Mouse (Mus musculus): Measurements from ENCODE around the gene Commd4.
"Not testable (repeated sequence)": the region's sequence is repeated elsewhere in the genome, so short reads cannot be mapped to it uniquely, and the experiment has no call there.

Gene Commd4

GRCm38 (mm10) chr9:57158013-57158470, at the start of gene Commd4:
TSS of gene Commd4 (minus strand) at chr9:57158331.
- DNase-seq (ENCODE audit: low spot score) = peak; percentile 77

- DNase-seq (ENCODE audit: low spot score) = no peak
Measured at GRCm38 (mm10) chr9:57206896-57207295, 48.8 kb upstream of the Commd4 start.

- not testable (repeated sequence) for DNase-seq (ENCODE audit: low spot score)
Measured at GRCm38 (mm10) chr9:57203571-57203970, 45.4 kb upstream of the Commd4 start.

GRCm38 (mm10) chr9:57202981-57203380, 44.9 kb upstream of the Commd4 start:
- DNase-seq (ENCODE audit: low spot score) = no peak

GRCm38 (mm10) chr9:57197414-57197813, 39.3 kb upstream of the Commd4 start:
- DNase-seq (ENCODE audit: low spot score) = no peak

- no peak for DNase-seq (ENCODE audit: low spot score)
Measured at GRCm38 (mm10) chr9:57196708-57197107, 38.6 kb upstream of the Commd4 start.

- DNase-seq (ENCODE audit: low spot score) = no peak
Measured at GRCm38 (mm10) chr9:57168411-57168810, 10.3 kb upstream of the Commd4 start.

GRCm38 (mm10) chr9:57166173-57166572, 8.0 kb upstream of the Commd4 start:
- DNase-seq (ENCODE audit: low spot score) = no peak

- no peak for DNase-seq (ENCODE audit: low spot score)
Measured at GRCm38 (mm10) chr9:57163137-57163536, 5.0 kb upstream of the Commd4 start.

- no peak for DNase-seq (ENCODE audit: low spot score)
Measured at GRCm38 (mm10) chr9:57162496-57162895, 4.4 kb upstream of the Commd4 start.

- no peak for DNase-seq (ENCODE audit: low spot score)
Measured at GRCm38 (mm10) chr9:57158506-57158905, 375 bp upstream of the Commd4 start.

- no peak for DNase-seq (ENCODE audit: low spot score)
Measured at GRCm38 (mm10) chr9:57157499-57157898, 632 bp downstream of the Commd4 start.

- DNase-seq (ENCODE audit: low spot score) = no peak
Measured at GRCm38 (mm10) chr9:57156823-57157222, 1.3 kb downstream of the Commd4 start.

GRCm38 (mm10) chr9:57156383-57156782, 1.7 kb downstream of the Commd4 start:
- no peak for DNase-seq (ENCODE audit: low spot score)

- DNase-seq (ENCODE audit: low spot score) = no peak
Measured at GRCm38 (mm10) chr9:57152331-57152730, 5.8 kb downstream of the Commd4 start.

- no peak for DNase-seq (ENCODE audit: low spot score)
Measured at GRCm38 (mm10) chr9:57150192-57150591, 7.9 kb downstream of the Commd4 start.

- no peak for DNase-seq (ENCODE audit: low spot score)
Measured at GRCm38 (mm10) chr9:57149021-57149420, 9.1 kb downstream of the Commd4 start.

GRCm38 (mm10) chr9:57148144-57148878, 9.8 kb downstream of the Commd4 start, which contains the start of gene Neil1:
TSS of gene Neil1 (minus strand) at chr9:57148305.
- DNase-seq (ENCODE audit: low spot score) = peak; percentile 79

GRCm38 (mm10) chr9:57147205-57148143, 10.7 kb downstream of the Commd4 start:
- no peak for DNase-seq (ENCODE audit: low spot score)

- DNase-seq (ENCODE audit: low spot score) = no peak
Measured at GRCm38 (mm10) chr9:57146451-57147066, 11.6 kb downstream of the Commd4 start.

- no peak for DNase-seq (ENCODE audit: low spot score)
Measured at GRCm38 (mm10) chr9:57144830-57145229, 13.3 kb downstream of the Commd4 start.

- no peak for DNase-seq (ENCODE audit: low spot score)
Measured at GRCm38 (mm10) chr9:57143212-57143611, 14.9 kb downstream of the Commd4 start.

Measured in ovary, postnatal 36 days (tissue).